Mouse (Mus musculus) small intestine, adult 2 months (tissue): ENCODE results near the gene 4921539E11Rik. TPM values are rescaled to one million over a fixed set of nuclear protein-coding genes. Genes with fewer than 3 reads are reported as not detected.

Experiments used
- H3K27ac ChIP-seq: fragments of 200-500 bp; 2 replicates; pipeline ENCODE4 v1.5.1; 2012; ENCODE audit warnings: low read depth, low read length, control low read depth, inconsistent platforms; ENCODE audit not compliant: insufficient read depth
- H3K27me3 ChIP-seq: fragments of 200-500 bp; 2 replicates; pipeline ENCODE4 v1.6.1; 2012; ENCODE audit warnings: mild to moderate bottlenecking, moderate library complexity, low read length, inconsistent platforms; ENCODE audit not compliant: control insufficient read depth, insufficient read depth
- H3K36me3 ChIP-seq: fragments of 200-500 bp; 2 replicates; pipeline ENCODE4 v1.6.1; 2012; ENCODE audit warnings: mild to moderate bottlenecking, low read length, control low read depth, inconsistent platforms; ENCODE audit not compliant: control insufficient read depth, insufficient read depth
- H3K4me1 ChIP-seq: fragments of 200-500 bp; 2 replicates; pipeline ENCODE4 v1.6.1; 2012; ENCODE audit warnings: low read length, inconsistent platforms, mixed read lengths; ENCODE audit not compliant: control insufficient read depth, insufficient read depth, insufficient read length
- H3K4me3 ChIP-seq: fragments of 200-500 bp; 2 replicates; pipeline ENCODE4 v1.5.1; 2012; ENCODE audit warnings: low read depth, mild to moderate bottlenecking, control low read depth, inconsistent platforms, low read length, moderate library complexity
- CTCF ChIP-seq: fragments of 200-500 bp; IDR thresholded peaks from 2 replicates; pipeline ENCODE4 v1.5.1; 2012; ENCODE audit warnings: low read depth, mild to moderate bottlenecking, control low read depth, inconsistent platforms, low read length, moderate library complexity, mixed read lengths; ENCODE audit not compliant: insufficient replicate concordance, insufficient read length; ENCODE audit errors: extremely low read depth
- POLR2A ChIP-seq: fragments of 200-500 bp; IDR thresholded peaks from 2 replicates; pipeline ENCODE4 v1.6.1; 2012; ENCODE audit warnings: low read depth, mild to moderate bottlenecking, control low read depth, inconsistent platforms, low read length, moderate library complexity
- WGBS: fragments of 180-500 bp; shearing (Covaris S2); methylation state at CpG from one replicate; pipeline ENCODE4 v1.1.7; 2018; 5-methylcytosine and 5-hydroxymethylcytosine counted together
- polyA plus RNA-seq: library from polyadenylated mRNA; depleted of rRNA; stranded (reverse); fragments of >200 nt; gene quantifications from 2 replicates; pipeline ENCODE4 v1.2.3, GENCODE M21; 2012; rRNA removed

4921539E11Rik gene
- polyA plus RNA-seq, 1 experiment = not detected

DNA sequence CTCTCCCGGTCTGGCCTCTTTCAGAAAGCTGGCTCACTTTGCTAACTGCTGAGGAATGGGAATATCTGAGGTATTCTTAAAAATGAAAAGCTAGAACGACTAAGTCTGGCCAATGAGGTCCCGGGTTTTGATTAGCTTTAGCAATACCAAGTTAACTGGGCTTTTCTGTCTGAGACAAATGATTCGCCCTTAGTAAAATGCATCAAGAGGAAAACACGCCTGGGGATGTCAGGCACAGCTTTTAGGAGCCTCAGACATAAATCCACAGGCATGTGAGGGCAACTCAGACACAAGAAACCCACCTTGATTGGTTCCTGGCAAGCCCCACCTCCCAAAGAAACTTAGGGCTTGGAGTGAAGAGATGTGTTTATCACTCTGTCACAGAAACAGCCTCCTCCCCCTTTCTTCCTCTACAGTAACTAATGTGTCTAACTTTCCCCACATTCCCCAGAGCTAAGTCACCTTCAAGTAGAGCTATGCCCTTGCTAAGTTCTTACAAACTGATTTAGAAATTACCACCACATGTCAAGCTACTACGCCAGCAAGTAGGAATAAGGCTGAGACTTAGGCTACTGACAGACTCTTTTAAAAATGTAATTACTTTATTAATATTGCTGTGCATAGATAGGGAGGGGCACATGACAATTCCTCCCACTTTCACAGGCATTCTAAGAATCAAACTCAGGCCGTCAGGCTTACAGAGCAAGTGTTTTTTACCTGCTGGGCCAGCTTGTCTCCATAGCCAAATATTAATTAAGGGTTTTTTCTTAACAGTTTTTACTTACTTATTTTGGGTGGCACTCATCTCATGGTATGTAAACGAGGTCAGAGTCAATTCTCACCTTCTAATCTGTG is 101.7 kb downstream of the 4921539E11Rik start:
- 88% methylated on average over 8 of the region's 8 CpGs for WGBS
- H3K27ac ChIP-seq = no peak overlapping the region
- peaks cover 35% of the 10 kb centered on the region for H3K36me3 ChIP-seq

More for the DNA sequence above, 101.7 kb downstream of the 4921539E11Rik start:
- Histone ChIP-seq H3K27me3 (no peaks in the 10 kb centered on the region), H3K4me1 (no peaks in the 10 kb centered on the region), H3K4me3 (no peak overlapping the region)
- TF ChIP-seq POLR2A = no peak
- TF ChIP-seq CTCF = no peak

Other genes starting within 250 kb of the 4921539E11Rik start
- gene Mier1, start 176.5 kb downstream of the 4921539E11Rik start, polyA plus RNA-seq = 2.4 and 6.2 TPM in 2 replicates
- 0.09 and 0.10 TPM in 2 replicates for gene Wdr78, start 176.3 kb downstream of the 4921539E11Rik start, polyA plus RNA-seq
- gene Slc35d1, start 75.7 kb downstream of the 4921539E11Rik start, polyA plus RNA-seq = 6.3 and 10.2 TPM in 2 replicates
- gene Oma1, start 22.9 kb upstream of the 4921539E11Rik start, polyA plus RNA-seq = 4.0 and 5.4 TPM in 2 replicates